Mouse (Mus musculus) midbrain, postnatal 0 days (tissue): Measurements from ENCODE around the gene Gatb. TPM values are rescaled to one million over a fixed set of nuclear protein-coding genes. Genes with fewer than 3 reads are reported as not detected.

Source experiments
- ATAC-seq: fragments of 200-750 bp; cut with Nextera tagmentation; 2 replicates; pipeline ENCODE4 v1.8.0; 2017; ENCODE audit warnings: moderate number of reproducible peaks, mild to moderate bottlenecking, moderate TSS enrichment, moderate library complexity; ENCODE audit not compliant: low FRiP score
- DNase-seq: peaks from one replicate; pipeline ENCODE4 v3.0.0-alpha.2; 2015; ENCODE audit warnings: low spot score
- H3K27ac ChIP-seq: fragments of 300-500 bp; sonication (generic); 2 replicates; pipeline ENCODE4 v1.5.1; 2014; ENCODE audit warnings: low read depth, mild to moderate bottlenecking, low read length, mixed read lengths
- H3K27me3 ChIP-seq: fragments of 300-500 bp; sonication (generic); 2 replicates; pipeline ENCODE4 v1.6.1; 2014; ENCODE audit warnings: low read length, control low read depth, mixed read lengths; ENCODE audit not compliant: insufficient read depth
- H3K36me3 ChIP-seq: fragments of 300-500 bp; sonication (generic); 2 replicates; pipeline ENCODE4 v1.6.1; 2014; ENCODE audit warnings: low read length, control low read depth, mixed read lengths; ENCODE audit not compliant: insufficient read depth
- H3K4me1 ChIP-seq: fragments of 300-500 bp; sonication (generic); 2 replicates; pipeline ENCODE4 v1.6.1; 2014; ENCODE audit warnings: mild to moderate bottlenecking, control low read depth, antibody characterized with exemption, low read length, mixed read lengths; ENCODE audit not compliant: insufficient read depth
- H3K4me2 ChIP-seq: fragments of 300-500 bp; sonication (generic); 2 replicates; pipeline ENCODE4 v1.6.1; 2014; ENCODE audit warnings: low read depth, mild to moderate bottlenecking, low read length, mixed read lengths; ENCODE audit not compliant: poor library complexity, severe bottlenecking
- H3K4me3 ChIP-seq: fragments of 300-500 bp; sonication (generic); 2 replicates; pipeline ENCODE4 v1.5.1; 2014; ENCODE audit warnings: low read depth, mild to moderate bottlenecking, low read length, moderate library complexity
- H3K9ac ChIP-seq: fragments of 300-500 bp; sonication (generic); replicated peaks from 2 replicates; pipeline ENCODE4 v1.6.1; 2014; ENCODE audit warnings: mild to moderate bottlenecking, low read length, moderate library complexity, mixed read lengths; ENCODE audit not compliant: poor library complexity, severe bottlenecking
- H3K9me3 ChIP-seq: fragments of 300-500 bp; sonication (generic); 2 replicates; pipeline ENCODE4 v1.6.1; 2016; ENCODE audit warnings: low read length, control low read depth
- CTCF ChIP-seq: IDR thresholded peaks from 2 replicates; pipeline ENCODE4 v1.5.1; 2016; ENCODE audit warnings: antibody characterized with exemption, mild to moderate bottlenecking
- WGBS: fragments of 180-500 bp; shearing (Covaris S2); extraction: QIAGEN DNeasy Blood & Tissue Kit; methylation state at CpG from one replicate; pipeline ENCODE4 v1.1.7; 2014; 5-methylcytosine and 5-hydroxymethylcytosine counted together
- polyA plus RNA-seq: library from polyadenylated mRNA; unstranded; fragments of >200 nt; fragmentation: Nextera tagmentation; extraction: Ambion mirVana; gene quantifications from 2 replicates; pipeline ENCODE4 v1.2.1, GENCODE M21; 2015
- total RNA-seq: library from RNA; depleted of rRNA; stranded (reverse); fragments of >200 nt; gene quantifications from 2 replicates; pipeline ENCODE4 v1.2.3, GENCODE M21; 2014

Gene Gatb
- total and polyA plus RNA-seq, 2 experiments from 2014 or later, result 21.7 to 36.9 TPM

- 72% methylated on average over 5 of the region's 5 CpGs for WGBS
Observed at GRCm38 (mm10) chr3:85619345-85619744, 45.4 kb downstream of the Gatb start.

GRCm38 (mm10) chr3:85619751-85620150 lies 45.8 kb downstream of the Gatb start:
- Histone ChIP-seq H3K4me3 (no peak overlapping the region), H3K9me3 (no peaks in the 10 kb centered on the region), H3K27ac (no peak overlapping the region), H3K4me2 (no peak overlapping the region), H3K9ac (no peak overlapping the region), H3K27me3 (no peaks in the 10 kb centered on the region), H3K4me1 (no peaks in the 10 kb centered on the region), H3K36me3 (no peaks in the 10 kb centered on the region)
- TF ChIP-seq CTCF, result no peak
- ATAC-seq (no peak), DNase-seq (no peak)
- 97% methylated on average over 1 of the region's 1 CpGs for WGBS

More at GRCm38 (mm10) chr3:85619345-85619744, 45.4 kb downstream of the Gatb start:
- Histone ChIP-seq H3K27me3 (no peaks in the 10 kb centered on the region), H3K36me3 (no peaks in the 10 kb centered on the region), H3K27ac (no peak overlapping the region), H3K4me1 (no peaks in the 10 kb centered on the region), H3K4me2 (no peak overlapping the region), H3K9me3 (no peaks in the 10 kb centered on the region), H3K4me3 (no peak overlapping the region), H3K9ac (no peak overlapping the region)
- ATAC-seq (no peak), DNase-seq (no peak)
- TF ChIP-seq CTCF, result no peak

GRCm38 (mm10) chr3:85629895-85630510 lies 56.1 kb downstream of the Gatb start:
- DNase-seq (no peak), ATAC-seq (no peak)
- Histone ChIP-seq H3K4me3 (no peak overlapping the region), H3K4me1 (no peaks in the 10 kb centered on the region), H3K36me3 (no peaks in the 10 kb centered on the region), H3K9me3 (no peaks in the 10 kb centered on the region), H3K27ac (no peak overlapping the region), H3K9ac (no peak overlapping the region), H3K27me3 (no peaks in the 10 kb centered on the region), H3K4me2 (no peak overlapping the region)
- 92% methylated on average over 4 of the region's 4 CpGs for WGBS
- no peak for TF ChIP-seq CTCF

- Histone ChIP-seq H3K27me3 (no peaks in the 10 kb centered on the region), H3K4me2 (no peak overlapping the region), H3K36me3 (no peaks in the 10 kb centered on the region), H3K9me3 (no peaks in the 10 kb centered on the region), H3K4me3 (no peak overlapping the region), H3K4me1 (no peaks in the 10 kb centered on the region), H3K27ac (no peak overlapping the region), H3K9ac (no peak overlapping the region)
- no peak for DNase-seq
- no peak for TF ChIP-seq CTCF
- 90% methylated on average over 2 of the region's 2 CpGs for WGBS
- ATAC-seq, result no peak
Observed at GRCm38 (mm10) chr3:85633733-85634132, 59.8 kb downstream of the Gatb start.

- DNase-seq (no peak), ATAC-seq (no peak)
- Histone ChIP-seq H3K4me1 (no peaks in the 10 kb centered on the region), H3K9me3 (no peaks in the 10 kb centered on the region), H3K36me3 (no peaks in the 10 kb centered on the region), H3K4me3 (no peak overlapping the region), H3K27me3 (no peaks in the 10 kb centered on the region), H3K27ac (no peak overlapping the region), H3K4me2 (no peak overlapping the region), H3K9ac (no peak overlapping the region)
- 70% methylated on average over 5 of the region's 8 CpGs for WGBS
- no peak for TF ChIP-seq CTCF
Observed at GRCm38 (mm10) chr3:85634389-85635125, 60.6 kb downstream of the Gatb start.

GRCm38 (mm10) chr3:85635126-85635419 lies 61.2 kb downstream of the Gatb start:
- Histone ChIP-seq H3K36me3 (no peaks in the 10 kb centered on the region), H3K4me3 (no peak overlapping the region), H3K27me3 (no peaks in the 10 kb centered on the region), H3K9ac (no peak overlapping the region), H3K4me2 (no peak overlapping the region), H3K4me1 (no peaks in the 10 kb centered on the region), H3K9me3 (no peaks in the 10 kb centered on the region), H3K27ac (no peak overlapping the region)
- no peak for ATAC-seq
- 81% methylated on average over 2 of the region's 2 CpGs for WGBS
- DNase-seq, result no peak
- no peak for TF ChIP-seq CTCF
